Mouse (Mus musculus) ES-E14 (cell line): ENCODE measurements around the gene Kif26a.

Source experiments
- CHD2 ChIP-seq: IDR thresholded peaks from 2 replicates; pipeline ENCODE4 v1.6.1; 2014; ENCODE audit warnings: mild to moderate bottlenecking, low read depth, low read length, inconsistent platforms
- HCFC1 ChIP-seq: IDR thresholded peaks from 2 replicates; pipeline ENCODE4 v1.6.1; 2012; ENCODE audit warnings: low read length, inconsistent platforms, borderline replicate concordance; ENCODE audit not compliant: insufficient read depth
- MAFK ChIP-seq: IDR thresholded peaks from 2 replicates; pipeline ENCODE4 v1.6.1; 2014; ENCODE audit warnings: mild to moderate bottlenecking, low read depth, low read length, inconsistent platforms; ENCODE audit not compliant: insufficient read depth
- ZC3H11A ChIP-seq: IDR thresholded peaks from 2 replicates; pipeline ENCODE4 v1.6.1; 2012; ENCODE audit warnings: low read depth, mild to moderate bottlenecking, inconsistent platforms, low read length, borderline replicate concordance
- ZNF384 ChIP-seq: IDR thresholded peaks from 2 replicates; pipeline ENCODE4 v1.6.1; 2012; ENCODE audit warnings: low read depth, low read length, inconsistent platforms

DNA sequence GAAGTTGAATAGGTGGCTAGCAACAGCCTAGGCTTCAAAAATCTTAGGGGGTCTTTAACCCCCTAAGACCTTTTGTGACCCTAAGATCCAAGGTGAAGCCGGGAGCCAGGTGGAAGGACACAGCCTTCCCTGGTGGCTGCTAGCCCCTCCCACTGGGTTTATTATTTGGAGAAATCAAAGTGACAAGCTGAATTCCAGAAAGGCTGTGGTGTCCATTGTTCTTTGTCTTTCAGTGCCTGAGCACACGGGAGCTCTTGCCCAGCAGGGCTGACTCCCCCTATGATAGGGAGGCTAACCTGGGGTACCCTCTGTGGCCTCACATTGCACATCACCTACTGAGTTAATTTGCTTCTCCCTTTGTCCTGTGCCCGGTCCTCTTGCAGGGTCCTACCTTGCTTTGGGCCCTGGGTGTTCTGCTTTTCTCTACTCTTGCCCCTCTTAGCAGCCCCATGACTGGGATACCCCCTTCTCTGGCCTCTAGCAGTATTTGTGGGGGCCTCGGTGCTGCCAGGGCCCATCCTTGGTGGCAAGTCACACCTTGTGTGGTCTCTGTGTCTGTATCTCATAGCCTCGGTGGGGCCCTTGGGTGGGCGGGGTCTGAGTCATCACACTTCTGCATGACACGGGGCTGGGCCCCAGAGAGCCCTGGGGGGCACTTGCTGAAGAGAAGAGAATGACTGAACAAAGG is 36.1 kb downstream of the Kif26a start:
- TF ChIP-seq ZC3H11A (no peak), HCFC1 (no peak), CHD2 (no peak), MAFK (no peak), ZNF384 (no peak)
